Mouse (Mus musculus): ENCODE data around the gene Gucy1a1. TPM values are rescaled to one million over a fixed set of nuclear protein-coding genes. Genes with fewer than 3 reads are reported as not detected.

Gene Gucy1a1
- total and polyA plus RNA-seq, 3 experiments, result 12.0 to 20.6 (median 17.7) TPM

DNA sequence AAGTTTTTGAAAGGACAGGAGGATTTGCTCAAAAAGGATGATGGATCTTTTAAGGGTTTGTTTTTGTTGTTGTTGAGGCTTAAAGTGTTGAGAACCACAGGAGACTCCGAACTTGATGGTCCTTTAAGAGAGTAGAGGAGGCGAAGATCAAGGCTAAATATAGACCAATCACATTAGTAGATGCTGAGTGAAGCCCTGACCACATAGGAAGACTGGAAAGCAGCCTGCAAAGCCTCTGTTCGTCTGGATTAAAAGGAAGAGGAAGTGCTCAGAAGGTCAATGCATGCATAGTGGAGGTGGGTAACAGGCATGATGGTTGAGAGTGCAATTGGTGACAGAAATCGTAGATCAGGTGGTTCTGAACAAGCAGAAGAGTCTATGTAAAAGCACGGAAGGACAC, 4.8 kb downstream of the Gucy1a1 start:
- intact Hi-C loops (cut with DNase I), result loop anchor here (5.0 kb wide), 1 partner anchor 33 kb away; no protein-coding TSS in a partner anchor
- TF ChIP-seq POLR2A (IDR thresholded peaks at IDR 0.05; ENCODE audit: insufficient read depth, low read depth, low read length) (no peak), EP300 (IDR thresholded peaks at IDR 0.05; ENCODE audit: insufficient read depth, low read depth, low read length) (no peak), CTCF (IDR thresholded peaks at IDR 0.05) (no peak)
- 31% methylated on average over 5 of the region's 5 CpGs for WGBS
- Histone ChIP-seq H3K4me3 (peak overlapping the region; percentile 29), H3K4me1 (ENCODE audit: control insufficient read depth, insufficient read depth, low read length) (no peaks in the 10 kb centered on the region), H3K27me3 (ENCODE audit: control insufficient read depth, insufficient read depth, low read length) (no peaks in the 10 kb centered on the region), H3K9ac (ENCODE audit: low read depth, low read length) (peak overlapping the region; percentile 35; the same call in 1 of the 2 replicates), H3K36me3 (ENCODE audit: control insufficient read depth, insufficient read depth, low read length) (no peaks in the 10 kb centered on the region), H3K27ac (peak overlapping the region; percentile 11; the same call in 1 of the 2 replicates), H3K79me2 (replicated peaks; ENCODE audit: control insufficient read depth, insufficient read depth, low read length) (no peaks in the 10 kb centered on the region)
- no peak for DNase-seq

- Histone ChIP-seq H3K27ac (no peak overlapping the region), H3K36me3 (ENCODE audit: control insufficient read depth, insufficient read depth, low read length) (no peaks in the 10 kb centered on the region), H3K4me3 (no peak overlapping the region), H3K9ac (ENCODE audit: low read depth, low read length) (no peak overlapping the region), H3K4me1 (ENCODE audit: control insufficient read depth, insufficient read depth, low read length) (no peaks in the 10 kb centered on the region), H3K79me2 (replicated peaks; ENCODE audit: control insufficient read depth, insufficient read depth, low read length) (no peaks in the 10 kb centered on the region), H3K27me3 (ENCODE audit: control insufficient read depth, insufficient read depth, low read length) (no peaks in the 10 kb centered on the region)
- intact Hi-C loops (cut with DNase I), result no loop called here
- TF ChIP-seq CTCF (IDR thresholded peaks at IDR 0.05), result no peak
- no peak for TF ChIP-seq POLR2A (IDR thresholded peaks at IDR 0.05; ENCODE audit: insufficient read depth, low read depth, low read length)
- WGBS, result 68% methylated on average over 13 of the region's 13 CpGs
- DNase-seq, result no peak
Observed at GRCm38 (mm10) chr3:82138002-82138667, 7.5 kb downstream of the Gucy1a1 start.

DNA sequence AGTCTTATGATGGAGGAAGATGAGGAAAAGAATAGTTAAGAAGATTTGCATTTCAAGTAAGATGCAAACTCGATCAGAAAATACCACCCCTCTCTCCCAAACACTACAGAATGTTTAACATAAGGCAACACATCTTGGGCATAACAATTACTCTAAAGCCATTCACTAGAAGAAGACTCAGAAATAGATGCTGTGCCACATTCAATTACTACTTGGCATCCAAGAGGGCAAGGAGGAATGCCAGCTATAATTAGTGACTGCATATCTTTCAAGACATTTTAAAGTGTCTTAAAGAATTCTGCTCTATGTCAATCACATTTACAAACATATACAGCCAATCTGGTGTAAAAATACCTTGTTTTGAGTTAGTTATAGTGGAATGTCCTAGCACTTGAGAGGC, 10.1 kb downstream of the Gucy1a1 start:
- TF ChIP-seq POLR2A (IDR thresholded peaks at IDR 0.05; ENCODE audit: insufficient read depth, low read depth, low read length) (no peak), EP300 (IDR thresholded peaks at IDR 0.05; ENCODE audit: insufficient read depth, low read depth, low read length) (no peak), CTCF (IDR thresholded peaks at IDR 0.05) (no peak)
- H3K9ac ChIP-seq (ENCODE audit: low read depth, low read length), result no peak overlapping the region
- H3K4me3 ChIP-seq, result no peak overlapping the region
- H3K4me1 ChIP-seq (ENCODE audit: control insufficient read depth, insufficient read depth, low read length), result no peaks in the 10 kb centered on the region
- no peak for DNase-seq
- H3K36me3 ChIP-seq (ENCODE audit: control insufficient read depth, insufficient read depth, low read length), result no peaks in the 10 kb centered on the region
- H3K79me2 ChIP-seq (replicated peaks; ENCODE audit: control insufficient read depth, insufficient read depth, low read length), result no peaks in the 10 kb centered on the region
- no peak overlapping the region for H3K27ac ChIP-seq
- WGBS, result 66% methylated on average over 1 of the region's 1 CpGs
- intact Hi-C loops (cut with DNase I), result no loop called here
- H3K27me3 ChIP-seq (ENCODE audit: control insufficient read depth, insufficient read depth, low read length), result no peaks in the 10 kb centered on the region

GRCm38 (mm10) chr3:82129258-82129657, 16.3 kb downstream of the Gucy1a1 start:
- Histone ChIP-seq H3K36me3 (ENCODE audit: control insufficient read depth, insufficient read depth, low read length) (no peaks in the 10 kb centered on the region), H3K27ac (no peak overlapping the region), H3K4me1 (ENCODE audit: control insufficient read depth, insufficient read depth, low read length) (no peaks in the 10 kb centered on the region), H3K4me3 (no peak overlapping the region), H3K79me2 (replicated peaks; ENCODE audit: control insufficient read depth, insufficient read depth, low read length) (no peaks in the 10 kb centered on the region), H3K27me3 (ENCODE audit: control insufficient read depth, insufficient read depth, low read length) (no peaks in the 10 kb centered on the region), H3K9ac (ENCODE audit: low read depth, low read length) (no peak overlapping the region)
- DNase-seq, result no peak
- WGBS, result 34% methylated on average over 1 of the region's 1 CpGs
- TF ChIP-seq POLR2A (IDR thresholded peaks at IDR 0.05; ENCODE audit: insufficient read depth, low read depth, low read length) (no peak), CTCF (IDR thresholded peaks at IDR 0.05) (no peak), EP300 (IDR thresholded peaks at IDR 0.05; ENCODE audit: insufficient read depth, low read depth, low read length) (no peak)
- intact Hi-C loops (cut with DNase I), result no loop called here

- H3K9ac ChIP-seq (ENCODE audit: low read depth, low read length), result no peak overlapping the region
- 71% methylated on average over 1 of the region's 1 CpGs for WGBS
- H3K27me3 ChIP-seq (ENCODE audit: control insufficient read depth, insufficient read depth, low read length), result no peaks in the 10 kb centered on the region
- no peak for DNase-seq
- H3K36me3 ChIP-seq (ENCODE audit: control insufficient read depth, insufficient read depth, low read length), result no peaks in the 10 kb centered on the region
- no peak overlapping the region for H3K4me3 ChIP-seq
- H3K4me1 ChIP-seq (ENCODE audit: control insufficient read depth, insufficient read depth, low read length), result no peaks in the 10 kb centered on the region
- H3K27ac ChIP-seq, result no peak overlapping the region
- intact Hi-C loops (cut with DNase I), result no loop called here
- TF ChIP-seq EP300 (IDR thresholded peaks at IDR 0.05; ENCODE audit: insufficient read depth, low read depth, low read length) (no peak), CTCF (IDR thresholded peaks at IDR 0.05) (no peak), POLR2A (IDR thresholded peaks at IDR 0.05; ENCODE audit: insufficient read depth, low read depth, low read length) (no peak)
- H3K79me2 ChIP-seq (replicated peaks; ENCODE audit: control insufficient read depth, insufficient read depth, low read length), result no peaks in the 10 kb centered on the region
Observed at GRCm38 (mm10) chr3:82124567-82124966, 21.0 kb downstream of the Gucy1a1 start.

GRCm38 (mm10) chr3:82118916-82119315, 26.7 kb downstream of the Gucy1a1 start:
- Histone ChIP-seq H3K36me3 (ENCODE audit: control insufficient read depth, insufficient read depth, low read length) (no peaks in the 10 kb centered on the region; the same call in 1 of the 2 replicates), H3K27me3 (ENCODE audit: control insufficient read depth, insufficient read depth, low read length) (no peaks in the 10 kb centered on the region), H3K79me2 (replicated peaks; ENCODE audit: control insufficient read depth, insufficient read depth, low read length) (no peaks in the 10 kb centered on the region), H3K27ac (no peak overlapping the region), H3K9ac (ENCODE audit: low read depth, low read length) (no peak overlapping the region), H3K4me3 (no peak overlapping the region), H3K4me1 (ENCODE audit: control insufficient read depth, insufficient read depth, low read length) (no peaks in the 10 kb centered on the region)
- no peak for DNase-seq
- TF ChIP-seq POLR2A (IDR thresholded peaks at IDR 0.05; ENCODE audit: insufficient read depth, low read depth, low read length) (no peak), CTCF (IDR thresholded peaks at IDR 0.05) (no peak), EP300 (IDR thresholded peaks at IDR 0.05; ENCODE audit: insufficient read depth, low read depth, low read length) (no peak)
- intact Hi-C loops (cut with DNase I), result loop anchor here (10.0 kb wide), 1 partner anchor 116 kb away; no protein-coding TSS in a partner anchor
- WGBS, result 86% methylated on average over 1 of the region's 1 CpGs
